Comparison of ENCODE assay signal across 13 mouse cellular contexts in genomic region chr3:110789009-110789586, GRCm38 (mm10).
DNase-seq lines count a peak whose midpoint lies in the region; ATAC-seq lines count a peak whose summit lies in the region.
"Had no signal": no experiment of that assay in that cellular context is flagged by ENCODE, and none has a peak within 500 bp of the region (broad histone marks: within the 10 kb centered on the region; RNA-seq: fewer than 3 reads in every experiment).

No protein-coding gene starts in this region.

- WGBS in forebrain, embryonic 11.5 days, result 29% methylated on average over 4 of the region's 4 CpGs
- 32% methylated on average over 4 of the region's 4 CpGs for WGBS in forebrain, embryonic 15.5 days
- WGBS in midbrain, embryonic 11.5 days, result 54% methylated on average over 4 of the region's 4 CpGs
- WGBS in midbrain, embryonic 10.5 days, result 67% methylated on average over 4 of the region's 4 CpGs
- 36% methylated on average over 4 of the region's 4 CpGs for WGBS in hindbrain, embryonic 16.5 days
- WGBS in kidney, embryonic 16.5 days, result 66% methylated on average over 4 of the region's 4 CpGs

- no peak overlapping the region for H3K4me3 ChIP-seq in forebrain, embryonic 11.5 days (ENCODE audit: low read depth, low read length)
- no peak overlapping the region for H3K4me3 ChIP-seq in forebrain, embryonic 15.5 days
- H3K4me3 ChIP-seq in midbrain, embryonic 11.5 days (ENCODE audit: low read depth, low read length), result no peak overlapping the region
- no peak overlapping the region for H3K4me3 ChIP-seq in midbrain, embryonic 10.5 days
- H3K4me3 ChIP-seq in hindbrain, embryonic 16.5 days (ENCODE audit: low read length), result no peak overlapping the region
- H3K4me3 ChIP-seq in kidney, embryonic 16.5 days (ENCODE audit: low read length), result no peak overlapping the region
- H3K4me3 ChIP-seq: liver, embryonic 12.5 days had no signal

- ATAC-seq in forebrain, embryonic 11.5 days (replicated peaks; ENCODE audit: low FRiP score), result peak; percentile 61; the same call in 1 of the 2 replicates
- ATAC-seq in forebrain, embryonic 15.5 days (replicated peaks), result no peak
- 0 out of 2 replicates have a peak, but pooled peaks have one; percentile 44 for ATAC-seq in midbrain, embryonic 11.5 days (ENCODE audit: low FRiP score)
- ATAC-seq in hindbrain, embryonic 16.5 days, result peak; percentile 40; the same call in 1 of the 2 replicates
- no peak for ATAC-seq in kidney, embryonic 16.5 days (ENCODE audit: low FRiP score, low TSS enrichment)
- ATAC-seq: liver, embryonic 12.5 days had no signal

- no peak for DNase-seq in forebrain, embryonic 11.5 days (ENCODE audit: low spot score)
- no peak for DNase-seq in midbrain, embryonic 11.5 days (ENCODE audit: low spot score, missing footprints)
- no peak for DNase-seq in midbrain, embryonic 10.5 days (ENCODE audit: low spot score)
- peak; percentile 5 for DNase-seq in telencephalon, adult 2 months (ENCODE audit: low read depth, low spot score)
- no peak for DNase-seq in right cerebral cortex, postnatal 25 days
- DNase-seq: cerebellum, postnatal 25 days; layer of hippocampus, adult 9-11 months; lung, postnatal 10 days had no signal

- H3K4me1 ChIP-seq in forebrain, embryonic 11.5 days (replicated peaks; ENCODE audit: control insufficient read depth, insufficient read depth, low read length), result no peaks in the 10 kb centered on the region; the same call in 1 of the 2 replicates
- no peaks in the 10 kb centered on the region for H3K4me1 ChIP-seq in forebrain, embryonic 15.5 days
- H3K4me1 ChIP-seq in midbrain, embryonic 11.5 days (ENCODE audit: control insufficient read depth, insufficient read depth, low read length), result no peaks in the 10 kb centered on the region
- 0 out of 2 replicates have a peak, but pooled peaks cover 7% of the 10 kb centered on the region for H3K4me1 ChIP-seq in midbrain, embryonic 10.5 days
- H3K4me1 ChIP-seq in hindbrain, embryonic 16.5 days (ENCODE audit: control insufficient read depth, insufficient read depth, low read depth, low read length), result no peaks in the 10 kb centered on the region
- no peaks in the 10 kb centered on the region for H3K4me1 ChIP-seq in kidney, embryonic 16.5 days (ENCODE audit: insufficient read depth, low read length)
- H3K4me1 ChIP-seq: liver, embryonic 12.5 days had no signal

- no peak overlapping the region for H3K4me2 ChIP-seq in forebrain, embryonic 11.5 days (ENCODE audit: low read depth, low read length, severe bottlenecking)
- no peak overlapping the region for H3K4me2 ChIP-seq in forebrain, embryonic 15.5 days (replicated peaks)
- H3K4me2 ChIP-seq in midbrain, embryonic 11.5 days, result no peak overlapping the region
- no peak overlapping the region for H3K4me2 ChIP-seq in hindbrain, embryonic 16.5 days (ENCODE audit: low read length)
- no peak overlapping the region for H3K4me2 ChIP-seq in kidney, embryonic 16.5 days (replicated peaks; ENCODE audit: low read depth, low read length)
- H3K4me2 ChIP-seq: liver, embryonic 12.5 days had no signal

- H3K36me3 ChIP-seq in forebrain, embryonic 11.5 days (ENCODE audit: control insufficient read depth, insufficient read depth, low read length), result no peaks in the 10 kb centered on the region
- no peaks in the 10 kb centered on the region for H3K36me3 ChIP-seq in forebrain, embryonic 15.5 days
- no peaks in the 10 kb centered on the region for H3K36me3 ChIP-seq in midbrain, embryonic 11.5 days (ENCODE audit: control insufficient read depth, insufficient read depth, low read length)
- no peaks in the 10 kb centered on the region for H3K36me3 ChIP-seq in midbrain, embryonic 10.5 days
- no peaks in the 10 kb centered on the region for H3K36me3 ChIP-seq in hindbrain, embryonic 16.5 days (ENCODE audit: control insufficient read depth, insufficient read depth, low read length)
- no peaks in the 10 kb centered on the region for H3K36me3 ChIP-seq in kidney, embryonic 16.5 days (ENCODE audit: insufficient read depth, low read length)
- H3K36me3 ChIP-seq: liver, embryonic 12.5 days had no signal

- H3K9ac ChIP-seq in forebrain, embryonic 11.5 days (ENCODE audit: low read length), result no peak overlapping the region
- no peak overlapping the region for H3K9ac ChIP-seq in forebrain, embryonic 15.5 days (replicated peaks)
- no peak overlapping the region for H3K9ac ChIP-seq in midbrain, embryonic 11.5 days (ENCODE audit: low read length)
- no peak overlapping the region for H3K9ac ChIP-seq in hindbrain, embryonic 16.5 days (ENCODE audit: low read depth, low read length)
- H3K9ac ChIP-seq in kidney, embryonic 16.5 days (replicated peaks; ENCODE audit: low read length), result no peak overlapping the region
- H3K9ac ChIP-seq: liver, embryonic 12.5 days had no signal

- H3K27ac ChIP-seq in forebrain, embryonic 11.5 days (ENCODE audit: low read depth, low read length), result no peak overlapping the region
- H3K27ac ChIP-seq in forebrain, embryonic 15.5 days (replicated peaks), result no peak overlapping the region
- H3K27ac ChIP-seq in midbrain, embryonic 11.5 days (ENCODE audit: low read depth, low read length), result no peak overlapping the region
- H3K27ac ChIP-seq in midbrain, embryonic 10.5 days (replicated peaks), result no peak overlapping the region
- H3K27ac ChIP-seq in hindbrain, embryonic 16.5 days (ENCODE audit: low read depth, low read length), result no peak overlapping the region
- H3K27ac ChIP-seq in kidney, embryonic 16.5 days (ENCODE audit: low read length), result no peak overlapping the region
- H3K27ac ChIP-seq: kidney, postnatal 0 days; liver, embryonic 12.5 days had no signal

- H3K27me3 ChIP-seq in forebrain, embryonic 11.5 days (ENCODE audit: control insufficient read depth, insufficient read depth, low read length), result no peaks in the 10 kb centered on the region
- H3K27me3 ChIP-seq in forebrain, embryonic 15.5 days, result no peaks in the 10 kb centered on the region
- H3K27me3 ChIP-seq in midbrain, embryonic 11.5 days (ENCODE audit: control insufficient read depth, insufficient read depth, low read length), result no peaks in the 10 kb centered on the region
- H3K27me3 ChIP-seq in midbrain, embryonic 10.5 days (ENCODE audit: low read depth, poor library complexity, severe bottlenecking), result no peaks in the 10 kb centered on the region
- no peaks in the 10 kb centered on the region for H3K27me3 ChIP-seq in hindbrain, embryonic 16.5 days (replicated peaks; ENCODE audit: control insufficient read depth, insufficient read depth, low read length)
- no peaks in the 10 kb centered on the region for H3K27me3 ChIP-seq in kidney, embryonic 16.5 days (ENCODE audit: insufficient read depth, low read length)
- H3K27me3 ChIP-seq: liver, embryonic 12.5 days had no signal

- no peaks in the 10 kb centered on the region for H3K9me3 ChIP-seq in forebrain, embryonic 11.5 days (ENCODE audit: control insufficient read depth, low read length)
- no peaks in the 10 kb centered on the region for H3K9me3 ChIP-seq in forebrain, embryonic 15.5 days
- H3K9me3 ChIP-seq in midbrain, embryonic 11.5 days (ENCODE audit: control insufficient read depth, low read length), result no peaks in the 10 kb centered on the region
- no peaks in the 10 kb centered on the region for H3K9me3 ChIP-seq in midbrain, embryonic 10.5 days (replicated peaks)
- no peaks in the 10 kb centered on the region for H3K9me3 ChIP-seq in hindbrain, embryonic 16.5 days (ENCODE audit: control insufficient read depth, low read length)
- H3K9me3 ChIP-seq in kidney, embryonic 16.5 days (ENCODE audit: low read length), result no peaks in the 10 kb centered on the region
- H3K9me3 ChIP-seq: liver, embryonic 12.5 days had no signal

Comparison
In these comparisons a context has a peak if more than half of its experiments do, and no peak if none do; other contexts are left out.
1. ATAC-seq: peak in forebrain, embryonic 11.5 days (single experiment), midbrain, embryonic 11.5 days (single experiment) and hindbrain, embryonic 16.5 days (single experiment); none in forebrain, embryonic 15.5 days (single experiment) and kidney, embryonic 16.5 days (single experiment).